Mouse (Mus musculus): ENCODE results near the gene Crisp3. TPM values are rescaled to one million over a fixed set of nuclear protein-coding genes. Genes with fewer than 3 reads are reported as not detected.

Gene Crisp3
- total RNA-seq (2023), result not detected

GRCm38 (mm10) chr17:40242135-40242534 is at the start of gene Crisp3:
TSS of gene Crisp3 (minus strand) at chr17:40242288.

GRCm38 (mm10) chr17:40208540-40208939 is 33.5 kb downstream of the Crisp3 start, which contains the start of gene Pgk2:
TSS of gene Pgk2 (minus strand) at chr17:40208640.

Other genes starting within 250 kb of the Crisp3 start
- gene AC192777.2, start 146.8 kb downstream of the Crisp3 start, total RNA-seq (2023), result not detected
- not detected for gene Pgk2, start 33.6 kb downstream of the Crisp3 start, total RNA-seq (2023)
- not detected for gene Crisp1, start 76.9 kb upstream of the Crisp3 start, total RNA-seq (2023)

Data from CD4-positive naive resting alpha-beta T cell, adult 57 days (primary cell).